Mouse (Mus musculus) forebrain, embryonic 14.5 days (tissue): ENCODE results near the gene Sipa1l1. TPM values are rescaled to one million over a fixed set of nuclear protein-coding genes. Genes with fewer than 3 reads are reported as not detected.
A peak's percentile ranks its signal among the peaks of the same experiment; 100 is the strongest.

Experiments
- ATAC-seq: fragments of 200-750 bp; cut with Nextera tagmentation; 2 replicates; pipeline ENCODE4 v1.8.0; 2017; ENCODE audit warnings: mild to moderate bottlenecking, moderate library complexity
- DNase-seq: peaks from one replicate; pipeline ENCODE4 v3.0.0-alpha.2; 2015; ENCODE audit warnings: low spot score
- H3K27ac ChIP-seq: fragments of 300-500 bp; sonication (generic); 2 replicates; pipeline ENCODE4 v1.5.1; 2014; ENCODE audit warnings: low read depth, mild to moderate bottlenecking, control low read depth, low read length, moderate library complexity
- H3K27me3 ChIP-seq: fragments of 300-500 bp; sonication (generic); replicated peaks from 2 replicates; pipeline ENCODE4 v1.6.1; 2014; ENCODE audit warnings: low read length, control low read depth, mixed read lengths; ENCODE audit not compliant: control insufficient read depth, insufficient read depth
- H3K36me3 ChIP-seq: fragments of 300-500 bp; sonication (generic); 2 replicates; pipeline ENCODE4 v1.6.1; 2014; ENCODE audit warnings: low read length, control low read depth; ENCODE audit not compliant: control insufficient read depth, insufficient read depth
- H3K4me1 ChIP-seq: fragments of 300-500 bp; sonication (generic); 2 replicates; pipeline ENCODE4 v1.6.1; 2014; ENCODE audit warnings: antibody characterized with exemption, low read length, control low read depth; ENCODE audit not compliant: control insufficient read depth, insufficient read depth
- H3K4me2 ChIP-seq: fragments of 300-500 bp; sonication (generic); 2 replicates; pipeline ENCODE4 v1.6.1; 2014; ENCODE audit warnings: mild to moderate bottlenecking, control low read depth, low read length
- H3K4me3 ChIP-seq: fragments of 300-500 bp; sonication (generic); 2 replicates; pipeline ENCODE4 v1.5.1; 2014; ENCODE audit warnings: low read depth, low read length, control low read depth
- H3K9ac ChIP-seq: fragments of 300-500 bp; sonication (generic); 2 replicates; pipeline ENCODE4 v1.6.1; 2014; ENCODE audit warnings: mild to moderate bottlenecking, low read length, control low read depth, moderate library complexity
- H3K9me3 ChIP-seq: fragments of 300-500 bp; sonication (generic); replicated peaks from 2 replicates; pipeline ENCODE4 v1.6.1; 2016; ENCODE audit warnings: low read length, control low read depth, mixed read lengths; ENCODE audit not compliant: control insufficient read depth
- WGBS: fragments of 180-500 bp; shearing (Covaris S2); extraction: QIAGEN DNeasy Blood & Tissue Kit; methylation state at CpG from one replicate; pipeline ENCODE4 v1.1.7; 2014; 5-methylcytosine and 5-hydroxymethylcytosine counted together
- polyA plus RNA-seq: library from polyadenylated mRNA; unstranded; fragments of >200 nt; fragmentation: Nextera tagmentation; extraction: Ambion mirVana; gene quantifications from 2 replicates; pipeline ENCODE4 v1.2.1, GENCODE M21; 2014

The Sipa1l1 gene
- polyA plus RNA-seq, 1 experiment from 2014 or later: 13.5 TPM

- DNase-seq (no peak), ATAC-seq (no peak)
- no peak overlapping the region for H3K4me2 ChIP-seq
- H3K9me3 ChIP-seq: no peaks in the 10 kb centered on the region
- H3K27me3 ChIP-seq: no peaks in the 10 kb centered on the region
- H3K4me1 ChIP-seq: peaks cover 4% of the 10 kb centered on the region; the same call in 1 of the 2 replicates
- no peak overlapping the region for H3K27ac ChIP-seq
- no peak overlapping the region for H3K9ac ChIP-seq
- H3K4me3 ChIP-seq: no peak overlapping the region
- 0 out of 2 replicates have a peak, but pooled peaks cover 11% of the 10 kb centered on the region for H3K36me3 ChIP-seq
These were observed 219.0 kb downstream of the Sipa1l1 start for GRCm38 (mm10) chr12:82388144-82388543.

- Histone ChIP-seq H3K4me2 (no peak overlapping the region), H3K4me3 (no peak overlapping the region), H3K27me3 (no peaks in the 10 kb centered on the region), H3K9ac (no peak overlapping the region), H3K4me1 (peaks cover 9% of the 10 kb centered on the region; the same call in 1 of the 2 replicates), H3K36me3 (peaks cover 5% of the 10 kb centered on the region; the same call in 1 of the 2 replicates), H3K9me3 (no peaks in the 10 kb centered on the region), H3K27ac (peak overlapping the region; percentile 59)
- ATAC-seq (peak; percentile 70), DNase-seq (no peak)
- 45% methylated on average over 8 of the region's 8 CpGs for WGBS
These were observed 225.2 kb downstream of the Sipa1l1 start for GRCm38 (mm10) chr12:82394118-82394861.

GRCm38 (mm10) chr12:82395194-82395593 is 226.1 kb downstream of the Sipa1l1 start:
- H3K9ac ChIP-seq: no peak overlapping the region
- no peaks in the 10 kb centered on the region for H3K9me3 ChIP-seq
- 89% methylated on average over 4 of the region's 4 CpGs for WGBS
- H3K4me3 ChIP-seq: no peak overlapping the region
- no peaks in the 10 kb centered on the region for H3K27me3 ChIP-seq
- DNase-seq (no peak), ATAC-seq (no peak)
- no peak overlapping the region for H3K27ac ChIP-seq
- peaks cover 11% of the 10 kb centered on the region; the same call in 1 of the 2 replicates for H3K36me3 ChIP-seq
- no peak overlapping the region for H3K4me2 ChIP-seq
- peaks cover 10% of the 10 kb centered on the region for H3K4me1 ChIP-seq

GRCm38 (mm10) chr12:82397193-82397592 is 228.1 kb downstream of the Sipa1l1 start:
- no peak overlapping the region for H3K27ac ChIP-seq
- DNase-seq: no peak

GRCm38 (mm10) chr12:82397751-82398150 is 228.6 kb downstream of the Sipa1l1 start:
- H3K9ac ChIP-seq: no peak overlapping the region
- peaks cover 14% of the 10 kb centered on the region for H3K4me1 ChIP-seq
- 55% methylated on average over 9 of the region's 9 CpGs for WGBS
- H3K27me3 ChIP-seq: no peaks in the 10 kb centered on the region
- DNase-seq (peak; percentile 55), ATAC-seq (peak; percentile 38; the same call in 1 of the 2 replicates)
- no peaks in the 10 kb centered on the region for H3K9me3 ChIP-seq
- peak overlapping the region; percentile 27; the same call in 1 of the 2 replicates for H3K27ac ChIP-seq
- H3K4me2 ChIP-seq: no peak overlapping the region
- no peak overlapping the region for H3K4me3 ChIP-seq
- peaks cover 11% of the 10 kb centered on the region; the same call in 1 of the 2 replicates for H3K36me3 ChIP-seq

More at GRCm38 (mm10) chr12:82397193-82397592, 228.1 kb downstream of the Sipa1l1 start:
- Histone ChIP-seq H3K9me3 (no peaks in the 10 kb centered on the region), H3K4me3 (no peak overlapping the region), H3K4me1 (peaks cover 14% of the 10 kb centered on the region), H3K9ac (no peak overlapping the region), H3K27me3 (no peaks in the 10 kb centered on the region), H3K4me2 (no peak overlapping the region), H3K36me3 (peaks cover 11% of the 10 kb centered on the region; the same call in 1 of the 2 replicates)
- WGBS: 93% methylated on average over 8 of the region's 8 CpGs
- no peak for ATAC-seq

- 97% methylated on average over 2 of the region's 2 CpGs for WGBS
- Histone ChIP-seq H3K4me2 (no peak overlapping the region), H3K4me1 (peaks cover 12% of the 10 kb centered on the region), H3K36me3 (peaks cover 11% of the 10 kb centered on the region; the same call in 1 of the 2 replicates), H3K9me3 (no peaks in the 10 kb centered on the region), H3K4me3 (no peak overlapping the region), H3K27ac (no peak overlapping the region), H3K9ac (no peak overlapping the region), H3K27me3 (no peaks in the 10 kb centered on the region)
- ATAC-seq: no peak
- no peak for DNase-seq
These were observed 229.8 kb downstream of the Sipa1l1 start for GRCm38 (mm10) chr12:82398926-82399325.

- Histone ChIP-seq H3K4me2 (no peak overlapping the region), H3K9ac (no peak overlapping the region), H3K4me1 (peaks cover 8% of the 10 kb centered on the region), H3K9me3 (no peaks in the 10 kb centered on the region), H3K36me3 (peaks cover 11% of the 10 kb centered on the region; the same call in 1 of the 2 replicates), H3K27ac (peak overlapping the region; percentile 58; the same call in 1 of the 2 replicates), H3K4me3 (no peak overlapping the region), H3K27me3 (no peaks in the 10 kb centered on the region)
- 71% methylated on average over 6 of the region's 6 CpGs for WGBS
- DNase-seq: peak; percentile 25
- peak; percentile 32; the same call in 1 of the 2 replicates for ATAC-seq
These were observed 231.0 kb downstream of the Sipa1l1 start for GRCm38 (mm10) chr12:82399971-82400720.

GRCm38 (mm10) chr12:82400783-82401182 is 231.7 kb downstream of the Sipa1l1 start:
- H3K27me3 ChIP-seq: no peaks in the 10 kb centered on the region
- no peak for ATAC-seq
- H3K4me1 ChIP-seq: peaks cover 8% of the 10 kb centered on the region
- H3K4me3 ChIP-seq: no peak overlapping the region
- WGBS: 69% methylated on average over 7 of the region's 7 CpGs
- no peak overlapping the region for H3K27ac ChIP-seq
- H3K9me3 ChIP-seq: no peaks in the 10 kb centered on the region
- no peak overlapping the region for H3K9ac ChIP-seq
- peaks cover 11% of the 10 kb centered on the region; the same call in 1 of the 2 replicates for H3K36me3 ChIP-seq
- no peak overlapping the region for H3K4me2 ChIP-seq
- no peak for DNase-seq
